Mouse (Mus musculus): ENCODE measurements around the gene Phc1. TPM values are rescaled to one million over a fixed set of nuclear protein-coding genes. Genes with fewer than 3 reads are reported as not detected.

The Phc1 gene
- polyA plus RNA-seq, 1 experiment from 2014 or later = 29.6 TPM

DNA sequence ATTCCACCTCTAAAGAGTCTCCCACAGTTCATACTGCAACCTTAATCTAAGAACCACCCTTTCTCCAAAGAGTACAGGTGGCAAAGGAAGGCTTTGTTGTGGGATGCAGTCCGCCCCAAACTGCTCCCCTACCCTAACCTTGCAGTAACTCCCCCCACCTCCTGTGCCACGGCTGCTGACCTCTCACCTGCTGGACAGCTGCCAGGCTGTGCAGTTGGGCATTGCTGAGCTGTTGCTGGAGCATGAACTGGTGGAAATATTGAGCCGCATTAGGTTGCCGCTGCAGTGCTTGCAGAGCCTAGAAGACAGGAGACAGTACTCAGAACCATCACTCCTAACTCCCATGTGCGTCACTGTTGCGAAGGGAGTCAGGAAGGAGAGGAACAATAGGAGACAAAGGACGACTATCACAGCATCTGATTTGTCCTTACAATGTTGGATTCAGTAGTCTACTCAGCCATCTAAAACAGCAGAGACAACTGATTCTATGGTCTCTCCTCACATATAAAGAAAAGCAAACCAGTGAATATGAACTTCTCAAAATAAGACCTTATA lies 5.5 kb downstream of the Phc1 start:
- no peaks in the 10 kb centered on the region for H3K9me3 ChIP-seq (replicated peaks; ENCODE audit: control insufficient read depth, low read length)
- no peaks in the 10 kb centered on the region for H3K27me3 ChIP-seq (ENCODE audit: control insufficient read depth, insufficient read depth, low read length)
- H3K36me3 ChIP-seq (replicated peaks; ENCODE audit: control insufficient read depth, insufficient read depth, low read depth, low read length) = no peaks in the 10 kb centered on the region; the same call in 1 of the 2 replicates
- H3K9ac ChIP-seq (replicated peaks; ENCODE audit: low read length) = no peak overlapping the region
- DNase-seq (ENCODE audit: low spot score) (no peak), ATAC-seq (replicated peaks; ENCODE audit: insufficient number of reproducible peaks, low FRiP score, low TSS enrichment, low read depth) (no peak)
- H3K4me2 ChIP-seq (ENCODE audit: low read depth, low read length) = no peak overlapping the region
- H3K4me3 ChIP-seq (ENCODE audit: low read depth, low read length) = no peak overlapping the region
- WGBS = 87% methylated on average over 7 of the region's 7 CpGs
- no peak overlapping the region for H3K27ac ChIP-seq (replicated peaks; ENCODE audit: low read depth, low read length)
- H3K4me1 ChIP-seq (ENCODE audit: control insufficient read depth, insufficient read depth, low read length) = no peaks in the 10 kb centered on the region

DNA sequence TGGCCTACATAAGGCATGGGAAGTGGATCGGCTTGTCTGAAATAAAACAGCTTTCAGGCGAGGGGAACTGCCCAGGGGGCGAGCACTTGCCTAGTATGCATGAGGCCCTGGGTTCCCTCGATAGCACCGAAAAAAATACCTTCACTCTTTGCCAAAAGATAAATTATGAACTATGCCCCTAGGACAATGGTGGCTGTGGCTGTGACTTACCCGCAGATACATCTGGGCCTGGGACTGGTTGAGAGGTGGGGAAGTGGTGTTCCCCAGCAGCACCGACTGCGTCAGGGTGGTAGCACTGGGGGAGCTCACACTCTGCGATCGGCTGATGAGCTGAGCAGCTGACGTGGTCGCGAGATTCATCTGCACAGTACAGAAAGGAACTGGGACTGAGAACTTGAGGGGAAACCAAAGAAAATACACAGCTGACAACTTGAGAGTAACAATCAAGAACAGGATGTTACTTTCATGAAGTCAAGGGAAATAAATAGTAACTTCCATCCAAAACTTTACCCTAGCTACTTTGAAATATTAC lies 7.2 kb downstream of the Phc1 start:
- DNase-seq (ENCODE audit: low spot score) (no peak), ATAC-seq (replicated peaks; ENCODE audit: insufficient number of reproducible peaks, low FRiP score, low TSS enrichment, low read depth) (no peak)
- WGBS = 91% methylated on average over 13 of the region's 13 CpGs
- Histone ChIP-seq H3K27ac (replicated peaks; ENCODE audit: low read depth, low read length) (no peak overlapping the region), H3K27me3 (ENCODE audit: control insufficient read depth, insufficient read depth, low read length) (no peaks in the 10 kb centered on the region), H3K4me3 (ENCODE audit: low read depth, low read length) (no peak overlapping the region), H3K36me3 (replicated peaks; ENCODE audit: control insufficient read depth, insufficient read depth, low read depth, low read length) (no peaks in the 10 kb centered on the region; the same call in none of the 2 replicates), H3K4me1 (ENCODE audit: control insufficient read depth, insufficient read depth, low read length) (no peaks in the 10 kb centered on the region), H3K9me3 (replicated peaks; ENCODE audit: control insufficient read depth, low read length) (no peaks in the 10 kb centered on the region), H3K9ac (replicated peaks; ENCODE audit: low read length) (no peak overlapping the region), H3K4me2 (ENCODE audit: low read depth, low read length) (no peak overlapping the region)

DNA sequence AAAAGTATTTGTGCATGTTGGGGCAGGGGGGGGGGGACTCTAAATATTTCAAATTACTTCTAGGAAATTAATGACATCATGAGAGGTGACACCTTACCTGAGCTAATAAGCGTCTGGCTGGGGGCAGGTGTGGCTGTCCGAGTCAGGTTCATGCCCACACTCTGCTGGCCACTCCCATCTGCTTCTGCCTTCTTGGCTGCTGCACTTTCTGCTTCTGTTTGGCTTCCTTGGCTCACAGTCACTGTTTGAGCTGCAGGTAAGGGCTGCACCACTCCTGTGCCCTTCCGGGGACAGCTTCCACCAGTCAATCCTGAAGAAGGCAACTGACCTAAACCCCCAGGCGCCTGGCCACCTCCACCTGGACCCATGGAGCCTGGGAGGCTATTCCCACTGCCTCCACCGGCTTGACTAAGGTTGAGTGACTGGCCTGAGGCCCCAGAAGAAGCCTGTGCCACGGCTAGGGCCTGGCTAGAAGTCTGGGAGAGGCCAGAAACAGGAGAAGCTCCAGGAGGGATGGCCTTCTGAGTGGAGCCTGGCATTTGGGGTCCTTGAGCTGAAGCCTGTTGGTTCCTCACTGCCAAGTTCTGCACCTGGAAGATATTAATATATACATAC lies 14.9 kb downstream of the Phc1 start:
- no peak overlapping the region for H3K9ac ChIP-seq (replicated peaks; ENCODE audit: low read length)
- 88% methylated on average over 6 of the region's 6 CpGs for WGBS
- no peak overlapping the region for H3K4me2 ChIP-seq (ENCODE audit: low read depth, low read length)
- H3K36me3 ChIP-seq (replicated peaks; ENCODE audit: control insufficient read depth, insufficient read depth, low read depth, low read length) = peaks cover 4% of the 10 kb centered on the region
- ATAC-seq (replicated peaks; ENCODE audit: insufficient number of reproducible peaks, low FRiP score, low TSS enrichment, low read depth) (no peak), DNase-seq (ENCODE audit: low spot score) (no peak)
- no peaks in the 10 kb centered on the region for H3K4me1 ChIP-seq (ENCODE audit: control insufficient read depth, insufficient read depth, low read length)
- no peak overlapping the region for H3K4me3 ChIP-seq (ENCODE audit: low read depth, low read length)
- no peaks in the 10 kb centered on the region for H3K27me3 ChIP-seq (ENCODE audit: control insufficient read depth, insufficient read depth, low read length)
- no peaks in the 10 kb centered on the region for H3K9me3 ChIP-seq (replicated peaks; ENCODE audit: control insufficient read depth, low read length)
- H3K27ac ChIP-seq (replicated peaks; ENCODE audit: low read depth, low read length) = no peak overlapping the region

DNA sequence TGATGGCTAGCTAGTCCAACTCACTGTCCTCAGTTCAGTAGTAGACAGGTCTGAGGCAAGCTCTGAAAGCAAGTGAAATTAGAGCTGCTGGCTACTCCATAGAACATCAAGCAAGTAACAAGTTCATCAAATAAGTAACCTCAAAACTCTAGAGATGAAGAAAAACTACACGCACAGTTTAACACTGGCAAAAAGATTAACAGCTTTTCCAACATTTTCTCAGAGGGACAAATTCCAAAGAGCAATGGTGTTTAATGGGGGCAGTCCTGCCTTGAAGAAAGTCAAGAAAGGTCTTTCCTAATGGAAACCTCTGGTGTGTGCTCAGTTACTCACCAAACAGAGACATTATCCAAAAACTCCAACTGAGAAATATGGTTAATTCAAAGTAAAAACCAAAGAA lies 21.6 kb downstream of the Phc1 start:
- WGBS = 100% methylated on average over 1 of the region's 1 CpGs
- Histone ChIP-seq H3K4me1 (ENCODE audit: control insufficient read depth, insufficient read depth, low read length) (no peaks in the 10 kb centered on the region), H3K4me3 (ENCODE audit: low read depth, low read length) (no peak overlapping the region), H3K9ac (replicated peaks; ENCODE audit: low read length) (no peak overlapping the region), H3K27ac (replicated peaks; ENCODE audit: low read depth, low read length) (no peak overlapping the region), H3K27me3 (ENCODE audit: control insufficient read depth, insufficient read depth, low read length) (no peaks in the 10 kb centered on the region), H3K9me3 (replicated peaks; ENCODE audit: control insufficient read depth, low read length) (no peaks in the 10 kb centered on the region), H3K36me3 (replicated peaks; ENCODE audit: control insufficient read depth, insufficient read depth, low read depth, low read length) (peaks cover 4% of the 10 kb centered on the region; the same call in 1 of the 2 replicates), H3K4me2 (ENCODE audit: low read depth, low read length) (no peak overlapping the region)
- ATAC-seq (replicated peaks; ENCODE audit: insufficient number of reproducible peaks, low FRiP score, low TSS enrichment, low read depth) (no peak), DNase-seq (ENCODE audit: low spot score) (no peak)

DNA sequence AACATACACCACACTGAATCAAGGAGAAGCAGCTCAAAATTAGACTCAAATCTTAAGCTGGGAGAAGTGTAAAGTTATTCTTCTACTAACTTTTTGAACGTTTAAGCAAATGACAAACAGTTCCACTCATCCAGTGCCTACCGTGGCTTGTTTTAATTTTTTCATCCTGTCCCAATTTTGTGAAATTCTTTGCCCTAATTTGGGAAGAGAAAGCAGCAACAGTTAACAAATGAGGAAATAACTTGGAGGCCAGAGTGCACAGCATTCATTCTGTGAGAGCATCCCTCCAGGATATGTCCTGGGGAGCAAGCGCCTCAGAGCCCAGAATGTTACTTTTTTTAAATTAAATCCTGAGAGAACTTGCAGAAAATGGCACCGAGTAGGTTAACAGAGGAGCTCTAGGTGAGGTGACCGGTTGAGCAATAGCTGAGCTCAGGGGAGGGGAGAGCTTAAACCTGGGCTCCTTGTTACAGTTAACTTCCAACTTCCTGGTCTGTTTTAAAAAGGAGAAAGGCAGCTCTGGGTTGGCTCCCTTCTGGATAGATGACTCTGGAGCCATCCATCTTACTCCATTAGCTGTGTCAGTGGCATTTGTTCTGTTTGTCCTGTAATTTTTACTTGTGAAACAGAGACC lies 30.1 kb downstream of the Phc1 start:
- Histone ChIP-seq H3K9me3 (replicated peaks; ENCODE audit: control insufficient read depth, low read length) (no peaks in the 10 kb centered on the region), H3K4me3 (ENCODE audit: low read depth, low read length) (no peak overlapping the region; the same call in 1 of the 2 replicates), H3K9ac (replicated peaks; ENCODE audit: low read length) (peak overlapping the region; percentile 87; the same call in 1 of the 2 replicates), H3K4me2 (ENCODE audit: low read depth, low read length) (peak overlapping the region; percentile 59; the same call in 1 of the 2 replicates), H3K27ac (replicated peaks; ENCODE audit: low read depth, low read length) (no peak overlapping the region), H3K4me1 (ENCODE audit: control insufficient read depth, insufficient read depth, low read length) (peaks cover 2% of the 10 kb centered on the region; the same call in 1 of the 2 replicates), H3K27me3 (ENCODE audit: control insufficient read depth, insufficient read depth, low read length) (no peaks in the 10 kb centered on the region), H3K36me3 (replicated peaks; ENCODE audit: control insufficient read depth, insufficient read depth, low read depth, low read length) (peaks cover 3% of the 10 kb centered on the region; the same call in 1 of the 2 replicates)
- DNase-seq (ENCODE audit: low spot score) = no peak
- WGBS = 58% methylated on average over 5 of the region's 5 CpGs
- ATAC-seq (replicated peaks; ENCODE audit: insufficient number of reproducible peaks, low FRiP score, low TSS enrichment, low read depth) = no peak

DNA sequence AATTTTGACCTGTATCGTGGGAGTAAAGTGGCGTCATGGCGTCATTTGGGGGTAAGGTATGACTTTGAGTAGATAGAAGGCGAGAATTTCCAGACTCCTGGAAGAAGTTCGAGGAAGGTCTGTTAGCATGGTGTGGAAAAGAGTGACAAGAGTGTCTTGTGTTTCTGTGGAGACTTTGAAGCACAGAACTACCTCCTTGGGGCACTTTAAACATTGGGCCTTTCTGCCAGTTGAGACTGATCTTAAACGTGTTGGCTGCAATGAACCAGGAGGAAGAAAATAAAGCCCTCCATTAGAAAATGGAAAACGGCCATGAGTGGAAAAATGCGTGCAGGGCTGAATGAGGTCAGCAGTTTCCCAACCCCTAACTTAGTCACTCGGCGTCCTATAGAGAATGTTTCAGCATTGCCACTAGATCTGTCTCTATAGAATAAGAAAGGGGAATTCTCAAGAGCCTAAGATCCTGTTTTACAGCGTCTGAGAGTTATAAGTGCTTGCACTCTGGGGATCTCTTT lies 30.9 kb downstream of the Phc1 start:
- Histone ChIP-seq H3K27ac (replicated peaks; ENCODE audit: low read depth, low read length) (no peak overlapping the region), H3K4me1 (ENCODE audit: control insufficient read depth, insufficient read depth, low read length) (peaks cover 2% of the 10 kb centered on the region; the same call in 1 of the 2 replicates), H3K9ac (replicated peaks; ENCODE audit: low read length) (peak overlapping the region; percentile 87), H3K9me3 (replicated peaks; ENCODE audit: control insufficient read depth, low read length) (no peaks in the 10 kb centered on the region), H3K4me3 (ENCODE audit: low read depth, low read length) (peak overlapping the region; percentile 82), H3K4me2 (ENCODE audit: low read depth, low read length) (peak overlapping the region; percentile 59), H3K27me3 (ENCODE audit: control insufficient read depth, insufficient read depth, low read length) (no peaks in the 10 kb centered on the region), H3K36me3 (replicated peaks; ENCODE audit: control insufficient read depth, insufficient read depth, low read depth, low read length) (peaks cover 3% of the 10 kb centered on the region; the same call in 1 of the 2 replicates)
- DNase-seq (ENCODE audit: low spot score) (no peak), ATAC-seq (replicated peaks; ENCODE audit: insufficient number of reproducible peaks, low FRiP score, low TSS enrichment, low read depth) (no peak)
- 11% methylated on average over 11 of the region's 11 CpGs for WGBS

DNA sequence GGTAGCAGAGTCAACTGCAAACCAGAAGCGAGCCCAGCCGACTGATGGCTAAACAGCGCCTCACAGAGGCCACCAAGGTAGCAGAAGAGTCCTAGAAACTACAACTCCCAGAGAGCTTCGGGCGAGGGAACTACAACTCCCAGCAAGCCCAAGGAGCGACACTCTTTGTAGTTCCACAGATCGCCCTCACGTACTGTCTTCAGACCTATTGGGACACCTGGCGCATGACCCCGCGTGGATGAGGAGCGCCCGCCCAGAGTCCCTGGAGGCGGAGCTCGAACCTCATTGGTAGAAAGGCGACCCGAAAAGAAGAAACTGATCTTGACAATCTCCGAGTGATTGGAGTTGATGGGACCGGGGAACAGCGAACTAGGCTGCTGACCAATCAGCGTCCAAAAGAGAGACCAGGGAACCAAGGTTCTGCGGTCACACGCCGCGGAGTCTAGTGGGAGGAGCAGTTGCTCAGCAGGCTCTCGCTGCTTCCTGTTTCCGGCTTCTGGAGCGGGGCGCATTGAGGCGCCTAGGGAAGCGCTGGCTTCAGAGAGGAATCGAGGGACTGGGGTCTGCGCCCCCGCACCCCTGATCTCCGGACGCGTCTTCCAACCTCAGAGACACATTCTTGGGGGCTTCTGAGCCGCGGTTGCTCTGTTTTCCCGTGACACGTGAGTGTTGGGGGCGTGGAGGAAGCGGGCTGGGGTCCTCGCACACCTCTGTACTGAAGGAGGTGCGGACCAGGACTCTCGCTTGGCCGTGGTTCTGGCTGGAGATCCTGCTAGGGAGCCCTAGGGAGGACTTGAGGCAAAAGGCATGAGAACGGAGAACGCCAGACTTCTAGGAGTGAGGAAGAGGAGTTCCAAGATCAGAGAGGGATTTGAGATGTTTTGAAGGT lies 31.6 kb downstream of the Phc1 start, which contains the start of gene M6pr:
Gene M6pr (plus strand): TSS at position 216 of the 889 bp plus-strand sequence.
- Histone ChIP-seq H3K9me3 (replicated peaks; ENCODE audit: control insufficient read depth, low read length) (no peaks in the 10 kb centered on the region), H3K4me3 (ENCODE audit: low read depth, low read length) (peak within 1 kb of the TSS; percentile 82), H3K27ac (replicated peaks; ENCODE audit: low read depth, low read length) (0 out of 2 replicates have a peak within 1 kb of the TSS, but pooled peaks have one; percentile 13), H3K27me3 (ENCODE audit: control insufficient read depth, insufficient read depth, low read length) (no peaks in the 10 kb centered on the region), H3K4me1 (ENCODE audit: control insufficient read depth, insufficient read depth, low read length) (peaks cover 2% of the 10 kb centered on the region; the same call in 1 of the 2 replicates), H3K9ac (replicated peaks; ENCODE audit: low read length) (peak within 1 kb of the TSS; percentile 87), H3K36me3 (replicated peaks; ENCODE audit: control insufficient read depth, insufficient read depth, low read depth, low read length) (peaks cover 3% of the 10 kb centered on the region; the same call in 1 of the 2 replicates), H3K4me2 (ENCODE audit: low read depth, low read length) (peak within 1 kb of the TSS; percentile 59)
- peak; percentile 98 for DNase-seq (ENCODE audit: low spot score)
- under 1% methylated on average over 49 of the region's 49 CpGs for WGBS
- ATAC-seq (replicated peaks; ENCODE audit: insufficient number of reproducible peaks, low FRiP score, low TSS enrichment, low read depth) = peak; percentile 99
